Mouse (Mus musculus): ENCODE measurements around the gene Nfkbil1.

Nfkbil1 gene

DNA sequence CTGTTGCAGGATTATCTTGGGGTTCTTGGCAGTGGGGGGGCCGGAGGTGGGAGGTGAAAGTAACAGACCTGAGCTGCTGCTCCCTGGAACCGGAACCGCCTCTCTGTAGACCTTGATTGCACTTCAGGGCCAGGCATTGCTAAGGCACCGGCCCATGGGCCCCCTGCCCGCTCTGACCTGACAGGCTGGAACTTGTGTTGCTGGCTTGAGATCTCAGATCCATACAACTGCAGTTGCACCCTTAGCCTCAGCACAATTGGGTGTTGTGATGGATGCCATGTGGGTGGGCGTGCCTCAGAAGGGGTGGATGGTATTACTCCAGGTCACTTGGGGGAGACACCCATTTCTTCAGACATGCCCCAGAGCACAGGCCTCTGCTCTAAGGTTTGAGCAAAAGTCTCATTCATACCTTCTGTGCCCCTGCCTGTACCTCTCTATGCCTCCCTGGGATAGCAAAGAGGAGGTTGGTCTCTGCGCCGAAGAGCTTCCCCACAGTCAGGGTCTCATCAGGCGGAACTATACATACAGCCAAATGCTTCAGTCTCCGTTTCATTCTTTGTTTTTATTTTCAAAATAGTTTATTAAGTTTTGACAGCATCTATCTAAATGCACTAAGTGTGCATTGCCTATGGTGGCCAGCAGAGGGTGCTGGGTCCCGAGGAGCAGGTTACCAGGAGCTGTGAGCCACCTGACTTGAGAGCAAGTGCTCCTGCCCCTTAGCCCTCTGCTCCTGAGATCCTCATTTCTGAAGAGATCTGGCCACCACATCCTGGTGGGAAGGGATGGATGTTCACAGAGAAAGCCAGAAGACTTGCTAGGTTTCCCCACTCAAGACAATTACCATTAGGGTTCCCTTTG is 18.9 kb upstream of the Nfkbil1 start:
- no peak for DNase-seq (ENCODE audit: low spot score in 2 of 2)

DNA sequence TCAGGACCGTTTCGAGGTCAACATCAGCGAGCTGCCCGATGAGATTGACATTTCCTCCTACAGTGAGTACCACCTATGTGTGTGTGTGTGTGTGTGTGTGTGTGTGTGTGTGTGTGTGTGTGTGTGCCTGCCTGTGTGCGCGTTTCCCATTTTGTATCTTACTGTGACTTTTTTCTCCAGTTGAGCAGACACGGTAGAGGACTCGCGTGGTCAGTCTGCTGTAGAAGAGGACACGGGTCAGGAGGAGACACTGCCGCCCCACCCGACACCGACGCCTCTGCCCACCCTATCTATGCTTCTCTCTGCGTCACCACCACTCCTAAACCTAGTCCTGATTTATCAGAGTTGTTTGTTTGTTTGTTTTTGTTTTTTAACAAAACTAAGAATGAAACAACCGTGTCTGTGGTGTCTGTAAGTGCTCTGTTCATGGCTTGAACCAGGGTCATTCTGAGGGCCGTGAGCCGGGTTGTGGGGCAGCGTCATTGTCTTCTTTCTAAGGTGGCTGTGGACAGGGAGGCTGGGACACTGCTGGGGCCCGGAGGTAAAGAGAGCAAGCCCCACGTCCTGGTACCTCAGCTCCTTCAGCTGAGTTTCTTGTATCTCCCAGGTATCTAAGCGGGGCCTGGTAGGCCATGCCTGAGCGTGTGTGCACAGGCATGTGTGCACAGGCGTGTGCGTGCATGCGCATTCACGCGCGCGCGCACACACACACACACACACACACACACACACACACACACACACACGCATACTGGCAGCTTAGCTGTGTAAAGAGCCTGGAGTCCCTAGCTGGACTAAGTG is 17.9 kb upstream of the Nfkbil1 start:
- DNase-seq (ENCODE audit: low spot score in 2 of 2) = no peak

DNA sequence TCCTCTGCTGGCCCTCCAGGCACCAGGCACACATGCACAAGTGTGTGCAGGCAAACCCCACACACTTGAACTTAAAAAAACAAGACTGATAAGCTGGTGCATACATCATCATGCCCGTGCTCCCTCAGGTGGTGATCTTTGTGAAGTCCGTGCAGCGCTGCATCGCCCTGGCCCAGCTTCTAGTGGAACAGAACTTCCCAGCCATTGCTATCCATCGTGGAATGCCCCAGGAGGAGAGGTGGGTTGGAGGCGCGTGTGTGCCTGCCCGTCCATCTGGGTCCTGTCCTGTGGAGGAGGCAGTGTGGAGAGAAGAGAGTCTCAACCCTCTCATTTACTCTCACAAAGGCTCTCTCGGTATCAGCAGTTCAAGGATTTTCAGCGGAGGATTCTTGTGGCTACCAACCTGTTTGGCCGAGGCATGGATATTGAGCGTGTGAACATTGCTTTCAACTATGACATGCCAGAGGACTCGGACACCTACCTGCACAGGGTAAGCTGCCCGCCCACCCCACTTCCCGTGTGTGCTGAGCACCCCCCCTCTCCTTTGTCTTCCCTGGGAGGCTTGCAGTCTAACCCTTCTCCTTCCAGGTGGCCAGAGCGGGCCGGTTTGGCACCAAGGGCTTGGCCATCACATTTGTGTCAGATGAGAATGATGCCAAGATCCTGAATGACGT is 17.2 kb upstream of the Nfkbil1 start:
- DNase-seq (ENCODE audit: low spot score in 2 of 2) = no peak

DNA sequence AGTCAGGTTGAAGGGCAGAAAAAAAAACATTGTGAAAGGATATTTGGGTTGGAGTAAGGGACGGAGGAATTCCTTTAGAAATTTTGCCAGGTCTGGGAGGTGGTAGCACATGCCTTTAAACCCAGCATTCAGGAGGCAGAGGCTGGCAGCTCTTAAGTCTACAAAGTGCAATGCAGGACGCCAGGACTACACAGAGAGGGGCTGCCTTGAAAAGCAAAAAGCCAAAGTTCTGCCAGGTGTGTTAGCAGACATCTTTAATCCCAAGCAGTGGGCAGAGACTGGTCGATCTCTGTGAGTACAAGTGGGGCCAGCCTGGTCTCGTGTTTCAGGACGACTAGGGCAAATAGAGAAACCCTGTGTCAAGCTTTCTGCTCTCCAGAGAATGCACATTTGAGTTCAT is 16.4 kb upstream of the Nfkbil1 start:
- no peak for DNase-seq (ENCODE audit: low spot score in 2 of 2)

DNA sequence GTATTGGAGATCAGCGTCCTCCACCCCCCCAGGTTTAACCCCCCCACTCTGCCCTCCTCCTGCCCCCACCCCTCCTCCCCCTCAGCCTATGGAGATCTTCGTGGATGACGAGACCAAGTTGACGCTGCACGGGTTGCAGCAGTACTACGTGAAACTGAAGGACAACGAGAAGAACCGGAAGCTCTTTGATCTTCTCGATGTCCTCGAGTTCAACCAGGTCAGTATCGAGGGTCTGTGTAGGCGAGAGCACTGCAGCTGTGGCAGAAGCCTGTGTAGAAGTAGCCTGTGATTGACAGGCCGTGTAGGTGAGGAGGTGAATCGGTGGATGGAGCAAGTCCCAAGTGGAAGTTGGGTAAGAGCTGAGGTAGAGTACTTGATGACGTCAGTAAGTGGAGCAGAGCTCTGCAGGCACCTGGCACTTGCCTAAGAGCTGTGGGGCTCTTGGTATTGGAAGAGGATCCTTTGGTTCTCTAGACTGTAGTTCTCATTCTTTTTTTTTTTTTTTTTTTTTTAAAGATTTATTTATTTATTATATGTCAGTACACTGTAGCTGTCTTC is 15.6 kb upstream of the Nfkbil1 start:
- no peak for DNase-seq (ENCODE audit: low spot score in 2 of 2)

DNA sequence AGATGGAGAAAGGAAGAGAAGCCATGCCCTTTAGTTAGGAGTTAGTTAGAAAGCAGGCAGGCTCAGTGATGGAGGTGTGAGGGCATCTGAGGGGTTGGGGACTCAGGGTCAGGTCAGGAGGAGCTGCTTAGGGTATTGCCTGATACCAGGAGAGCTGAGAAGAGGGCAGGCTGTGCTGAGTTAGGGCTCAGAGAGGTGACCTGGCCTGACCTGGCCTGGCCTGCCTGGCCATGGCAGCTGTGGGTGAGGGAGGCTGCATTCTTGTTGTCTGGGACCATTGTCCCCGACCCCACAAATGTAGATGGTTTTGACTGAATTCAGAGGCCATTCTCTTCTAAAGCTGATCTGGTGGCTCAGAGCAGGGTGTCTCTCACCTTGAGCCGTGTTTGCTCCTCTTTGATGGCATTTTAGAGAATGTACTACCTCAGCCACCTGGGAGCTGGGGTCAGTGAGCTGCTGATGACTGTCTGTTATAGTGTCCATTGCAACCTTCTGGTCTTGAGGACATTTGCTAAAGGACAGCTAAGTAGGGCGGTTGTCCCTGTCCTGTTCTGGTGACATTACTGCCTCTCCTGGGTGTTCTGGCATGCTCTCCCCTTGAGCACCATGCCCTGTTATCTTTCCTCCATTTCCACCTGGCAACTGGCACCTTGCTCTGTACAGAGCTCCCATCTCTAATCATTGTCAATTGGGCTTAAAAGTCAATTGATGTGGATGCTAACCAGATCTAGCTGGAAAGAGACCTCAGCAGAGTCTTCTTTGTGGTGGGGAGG is 14.9 kb upstream of the Nfkbil1 start:
- DNase-seq (ENCODE audit: low spot score in 2 of 2) = no peak

DNA sequence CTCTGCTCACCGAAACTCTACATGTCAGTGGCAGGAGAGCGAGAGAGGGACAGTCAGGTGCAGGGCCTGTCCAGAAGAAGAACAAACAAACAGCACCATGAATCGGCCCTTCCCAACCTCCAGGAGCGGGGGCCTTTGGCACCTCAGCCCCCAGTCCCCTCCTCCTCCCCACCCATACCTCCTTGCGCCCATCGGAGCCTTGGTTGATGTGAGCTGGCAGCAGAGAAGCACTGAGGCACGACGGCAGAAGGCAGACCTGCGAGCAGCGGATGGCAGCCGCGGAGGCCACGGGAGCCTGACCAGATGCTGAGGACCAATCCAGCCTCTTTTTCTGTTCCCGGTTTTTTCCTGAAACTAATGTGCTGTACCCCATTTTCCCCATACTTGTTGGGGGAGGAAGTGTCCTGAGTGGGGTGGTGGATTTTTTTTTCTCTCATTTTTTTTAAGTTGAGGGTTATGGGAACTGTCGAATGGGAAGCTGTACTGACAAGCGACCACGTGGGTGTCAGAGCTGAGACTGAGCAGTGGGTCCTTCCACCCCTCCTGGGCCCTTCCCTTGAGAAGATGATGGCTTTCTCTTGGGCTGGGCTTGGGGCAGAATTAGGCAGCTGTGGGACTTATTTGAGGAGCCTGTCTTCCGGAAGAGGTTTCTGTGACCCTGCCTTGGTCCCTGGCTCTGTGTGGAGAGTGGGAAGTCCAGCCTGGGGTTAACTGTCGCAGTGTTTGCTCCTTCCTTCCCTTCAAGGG is 14.0 kb upstream of the Nfkbil1 start:
- DNase-seq (ENCODE audit: low spot score in 2 of 2) = no peak

DNA sequence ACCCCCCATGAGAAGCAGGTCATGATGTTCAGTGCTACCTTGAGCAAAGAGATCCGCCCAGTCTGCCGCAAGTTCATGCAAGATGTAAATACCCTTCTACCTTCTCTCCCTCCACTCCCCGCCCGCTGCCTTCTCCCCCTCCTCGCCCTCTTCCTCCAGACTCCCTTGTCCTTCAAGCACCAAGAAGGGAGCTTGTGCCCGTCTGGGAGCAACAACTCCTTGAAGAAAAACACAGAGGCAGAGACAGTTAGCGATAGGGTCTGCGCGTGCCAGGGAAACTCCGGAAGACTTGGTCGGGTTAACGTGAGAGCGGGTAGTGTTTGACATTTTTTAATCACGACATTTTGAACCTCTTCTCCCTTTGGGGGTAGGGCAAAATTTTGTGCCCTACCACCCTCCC is 13.4 kb upstream of the Nfkbil1 start:
- DNase-seq (ENCODE audit: low spot score in 2 of 2) = no peak

DNA sequence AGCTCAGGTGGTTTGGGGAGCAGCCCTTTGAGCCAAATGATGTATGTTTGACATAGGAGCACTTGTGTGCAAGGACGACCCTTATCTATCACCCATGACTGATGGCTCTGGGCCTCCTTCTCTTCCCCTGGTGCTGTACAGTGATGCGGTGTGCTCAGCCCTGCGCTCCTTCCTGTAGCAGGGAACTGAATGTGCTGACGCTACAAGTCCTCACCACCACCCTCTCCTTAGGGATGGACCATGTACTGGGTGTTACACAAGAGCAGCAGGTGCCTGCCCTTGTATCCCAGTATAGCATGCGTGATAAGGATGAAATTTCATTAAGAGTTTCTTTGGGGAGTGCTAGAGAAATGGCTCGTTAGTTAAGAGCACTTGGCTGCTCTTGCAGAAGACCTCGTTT is 11.6 kb upstream of the Nfkbil1 start:
- DNase-seq (ENCODE audit: low spot score in 2 of 2) = no peak

DNA sequence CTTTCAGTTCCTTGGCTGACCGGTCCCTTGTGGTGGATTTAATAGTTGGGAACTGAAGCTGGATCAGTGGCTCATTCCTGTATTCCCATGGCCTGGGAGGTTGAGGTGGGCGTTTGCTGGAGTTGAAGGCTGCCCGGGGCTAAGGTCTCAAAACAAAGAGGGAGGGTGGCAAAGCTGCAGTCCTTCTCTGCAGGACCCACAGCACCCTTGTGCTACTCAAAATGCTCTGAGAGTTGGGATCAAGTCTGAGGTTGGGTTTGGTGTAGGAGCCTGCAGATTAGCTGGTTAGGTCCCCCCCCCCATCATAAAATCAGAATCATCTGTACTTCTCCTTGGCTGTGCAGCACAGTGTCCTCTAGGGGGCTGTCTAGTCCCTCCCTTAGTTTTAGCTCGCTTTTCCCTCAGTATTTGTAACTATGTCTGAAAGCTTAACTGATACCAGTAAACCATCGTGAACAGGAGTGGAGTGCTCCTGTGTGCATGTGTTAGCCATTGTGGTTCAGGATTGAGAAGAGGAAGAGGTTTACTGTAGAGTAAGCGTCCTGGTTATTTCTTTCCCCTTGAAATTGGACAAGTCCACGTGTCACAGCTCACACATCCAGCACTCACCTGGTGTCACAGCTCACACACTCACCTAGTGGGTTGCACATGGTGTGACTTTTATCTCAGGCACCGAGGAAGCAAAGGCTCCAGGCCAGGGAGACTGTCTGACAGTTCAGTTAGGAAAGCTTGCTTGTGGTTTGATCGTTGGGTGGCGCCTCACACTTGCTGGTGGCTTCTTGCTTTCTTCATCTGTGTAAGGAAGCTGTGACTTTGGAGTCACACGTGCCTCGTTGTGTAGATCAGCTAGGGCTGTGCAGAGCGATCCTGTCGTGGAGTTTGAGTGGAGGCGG is 10.4 kb upstream of the Nfkbil1 start:
- no peak for DNase-seq (ENCODE audit: low spot score in 2 of 2)

DNA sequence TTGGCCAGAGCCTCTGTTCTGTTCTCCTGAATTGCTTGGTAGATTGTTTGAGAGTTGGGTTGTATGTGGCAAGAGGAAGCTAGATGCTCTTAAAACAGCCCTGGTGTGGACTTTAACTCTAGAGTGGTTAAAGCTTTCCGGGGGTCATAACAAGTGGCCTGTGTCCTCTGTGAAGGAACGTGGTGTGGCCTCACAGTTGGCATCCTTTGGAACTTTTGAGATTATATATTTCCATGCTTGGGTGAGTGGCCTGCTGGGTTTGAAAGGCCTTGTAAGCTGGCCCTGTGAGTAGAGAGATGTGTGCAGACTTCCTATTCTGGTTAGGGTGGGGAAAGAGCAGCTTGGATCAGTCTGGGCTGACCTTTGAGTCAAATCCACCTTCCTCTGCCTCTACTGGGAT is 9.4 kb upstream of the Nfkbil1 start:
- no peak for DNase-seq (ENCODE audit: low spot score in 2 of 2)

DNA sequence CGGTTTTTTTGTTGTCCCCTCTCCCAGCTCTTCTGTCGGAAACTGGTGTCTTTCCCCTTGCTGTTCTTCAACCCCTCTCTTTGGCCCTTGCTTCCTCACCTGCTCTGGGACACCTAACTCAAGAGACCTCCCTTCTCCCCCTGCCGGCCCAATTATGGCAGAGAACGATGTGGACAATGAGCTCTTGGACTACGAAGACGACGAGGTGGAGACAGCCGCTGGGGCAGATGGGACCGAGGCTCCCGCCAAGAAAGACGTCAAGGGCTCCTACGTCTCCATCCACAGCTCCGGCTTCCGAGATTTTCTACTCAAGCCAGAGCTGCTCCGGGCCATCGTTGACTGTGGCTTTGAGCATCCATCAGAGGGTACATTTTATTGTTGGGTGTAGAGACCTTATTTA is 7.5 kb upstream of the Nfkbil1 start:
- no peak for DNase-seq (ENCODE audit: low spot score in 2 of 2)

DNA sequence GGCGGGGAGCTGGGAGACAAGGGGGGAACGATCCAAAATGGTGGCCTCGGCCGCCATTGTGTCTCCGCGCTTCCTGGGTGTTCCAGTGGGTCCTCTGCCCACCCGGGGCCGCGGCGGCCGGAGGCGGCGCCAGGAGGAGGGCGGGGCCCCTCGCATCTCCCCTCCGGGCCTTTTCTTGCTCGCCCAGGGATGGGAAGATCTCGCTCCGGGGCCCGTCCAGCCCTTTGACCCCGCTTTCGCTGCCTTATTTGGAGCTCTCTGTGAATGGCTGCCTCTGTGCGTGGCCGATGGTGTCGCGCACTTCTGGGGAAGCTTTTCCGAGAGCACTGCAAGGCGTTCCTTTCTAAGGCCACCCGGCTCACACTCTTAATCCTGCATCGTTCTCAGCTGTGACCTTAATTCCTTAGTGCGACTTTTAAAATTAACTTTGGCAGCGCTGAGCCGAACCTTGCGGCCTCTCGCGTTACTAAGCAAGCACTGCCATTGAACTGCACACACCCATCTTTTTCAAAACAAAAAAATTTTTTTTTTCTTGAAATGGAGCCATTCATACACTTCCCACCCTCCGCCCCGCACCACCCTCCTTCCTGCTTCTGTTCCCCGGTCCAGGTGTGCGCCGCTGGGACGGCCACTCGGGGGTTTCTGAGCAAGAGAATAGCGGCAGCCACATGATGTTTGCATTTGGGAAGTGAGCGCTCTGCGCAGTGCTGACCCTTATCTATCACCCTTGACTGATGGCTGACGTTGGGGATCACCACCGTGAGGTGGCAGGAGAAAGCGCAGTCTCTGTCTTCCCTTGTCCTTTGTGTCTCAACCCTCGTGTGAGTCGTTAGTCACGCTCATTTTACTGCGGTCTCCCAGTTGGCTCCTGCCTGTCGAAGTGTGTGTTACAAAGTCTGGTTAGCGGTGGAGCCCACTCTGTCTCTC is 6.7 kb upstream of the Nfkbil1 start:
- DNase-seq (ENCODE audit: low spot score in 2 of 2) = peak in 1 of 2 experiments; percentile 72

DNA sequence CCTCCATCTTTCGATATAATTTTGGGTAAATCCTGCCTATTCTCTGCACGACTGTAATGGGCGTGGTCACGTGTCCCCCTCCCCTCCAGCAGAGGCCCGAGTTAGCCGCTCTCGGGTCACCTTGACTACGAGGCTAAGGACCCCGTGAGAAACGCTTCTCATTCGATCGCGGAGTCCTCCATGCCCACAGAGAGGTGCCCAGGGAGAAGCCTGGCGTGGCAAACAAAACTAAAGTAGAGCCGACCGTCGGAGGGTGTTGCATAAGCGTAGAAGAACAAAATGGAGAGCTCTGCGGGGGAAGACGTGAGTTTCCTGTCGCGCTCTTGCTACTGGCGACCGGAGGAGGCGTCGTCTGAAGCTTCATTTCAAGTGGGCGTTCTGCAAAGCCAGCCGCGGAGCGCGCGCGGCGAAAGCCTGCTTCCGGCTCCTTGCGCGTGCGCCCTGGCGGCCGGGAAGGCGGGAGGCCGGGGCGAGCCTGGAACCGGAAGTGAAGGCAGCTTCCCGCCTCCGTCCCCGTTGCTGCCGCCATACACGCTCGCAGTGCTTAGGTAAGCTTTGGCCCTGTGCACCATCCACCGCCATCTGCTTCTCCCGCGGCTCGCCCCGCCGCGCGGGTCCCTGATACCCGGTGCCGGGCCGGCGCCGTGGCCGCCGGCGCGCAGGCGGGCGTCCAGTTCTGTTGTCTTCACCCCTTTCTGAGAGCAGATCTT is 5.9 kb upstream of the Nfkbil1 start, which contains the start of gene Ddx39b:
TSS of gene Ddx39b (plus strand) at position 442 of the 710 bp plus-strand sequence.
- peak; percentile 92 to 94 for DNase-seq (ENCODE audit: low spot score in 2 of 2)

DNA sequence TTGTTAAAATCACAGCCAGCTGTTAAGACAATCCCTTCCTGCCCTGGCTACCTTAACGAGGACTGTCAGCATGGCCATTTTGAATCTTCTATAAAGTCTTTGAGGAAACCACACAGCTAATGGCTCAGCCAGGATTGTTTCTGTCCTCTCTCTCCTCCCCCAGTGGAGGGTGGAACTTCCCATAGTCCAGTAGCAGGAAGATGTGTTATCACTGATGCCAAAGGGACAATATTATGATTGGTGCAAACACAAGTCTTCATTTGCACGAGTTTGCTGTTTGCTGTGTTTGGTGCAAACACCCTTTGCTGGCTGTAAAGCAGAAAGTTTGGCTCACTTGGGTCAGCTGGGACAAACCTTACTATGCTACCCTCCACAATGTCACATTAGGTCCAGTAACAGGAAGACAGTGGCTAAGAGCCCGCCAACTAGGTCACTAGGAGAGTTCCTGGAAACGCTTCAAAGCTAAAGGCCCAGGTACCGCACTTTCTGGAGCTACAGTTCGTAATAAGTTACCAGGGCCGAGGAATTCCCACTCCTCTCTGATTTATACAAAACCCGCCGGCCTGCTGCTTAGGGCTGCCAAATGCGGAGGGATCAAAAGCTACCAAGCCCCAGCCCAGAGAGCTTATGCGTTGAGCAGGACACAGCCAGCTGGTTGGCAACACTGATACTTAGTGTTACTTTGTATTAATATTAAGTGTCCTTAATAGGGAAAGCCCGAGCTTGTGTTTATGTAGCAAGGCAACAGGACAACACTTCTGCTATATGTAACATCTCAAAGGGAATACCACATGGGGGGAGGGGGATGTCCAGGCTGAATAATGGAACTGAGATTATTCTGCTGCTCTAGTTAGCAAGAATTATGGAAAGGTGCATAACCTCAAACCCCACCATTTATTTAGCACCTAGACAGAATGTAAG is 5.1 kb upstream of the Nfkbil1 start:
- no peak for DNase-seq (ENCODE audit: low spot score in 2 of 2)

DNA sequence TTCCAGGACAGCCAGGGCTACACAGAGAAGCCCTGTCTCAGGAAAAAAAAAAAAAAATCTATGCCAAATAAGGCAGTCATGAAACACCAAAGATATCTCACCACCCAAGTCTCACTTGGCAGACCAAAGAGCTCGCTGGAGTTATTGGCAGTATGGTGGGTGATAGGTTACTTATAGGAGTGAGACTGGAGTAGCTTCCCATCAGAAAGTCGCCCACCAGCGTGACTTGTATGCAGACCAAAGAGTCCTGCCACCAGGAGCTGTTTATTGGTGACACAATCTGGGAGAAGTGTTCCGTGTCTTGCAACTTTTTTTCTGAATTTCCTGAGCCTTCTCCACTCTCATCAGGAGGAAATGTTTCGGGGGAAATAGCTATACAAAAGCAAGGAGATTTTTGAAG is 4.1 kb upstream of the Nfkbil1 start:
- DNase-seq (ENCODE audit: low spot score in 2 of 2) = no peak

DNA sequence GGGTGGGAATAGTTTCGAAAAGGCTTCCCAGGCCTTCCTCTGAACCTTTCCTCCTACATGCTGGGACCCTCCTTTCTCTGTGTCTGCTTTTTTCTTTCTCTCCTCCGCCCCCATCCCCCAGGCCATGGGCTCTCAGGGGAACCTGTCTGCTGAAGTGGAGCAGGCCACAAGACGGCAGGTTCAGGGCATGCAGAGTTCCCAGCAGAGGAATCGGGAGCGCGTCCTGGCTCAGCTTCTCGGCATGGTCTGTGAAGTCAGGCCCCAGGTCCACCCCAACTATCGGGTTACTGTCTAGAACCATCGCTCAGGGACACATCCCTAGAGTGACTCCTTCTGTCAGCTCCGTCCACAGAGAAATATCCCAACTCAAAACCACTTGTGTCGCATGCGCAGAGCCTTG is 1.9 kb upstream of the Nfkbil1 start:
- DNase-seq (ENCODE audit: low spot score in 2 of 2) = no peak
